Mouse (Mus musculus) urinary bladder, postnatal 25 days (tissue): ENCODE data around the gene Tmco3.
"Not testable (repeated sequence)": the region's sequence is repeated elsewhere in the genome, so short reads cannot be mapped to it uniquely, and the experiment has no call there.

Experiments
- DNase-seq: peaks from one replicate; pipeline ENCODE4 v3.0.0; 2022; ENCODE audit warnings: low spot score

Gene Tmco3

GRCm38 (mm10) chr8:13306309-13306909, 18.4 kb downstream of the Tmco3 start:
- no peak for DNase-seq

- no peak for DNase-seq
Observed at GRCm38 (mm10) chr8:13306916-13307315, 18.9 kb downstream of the Tmco3 start.

GRCm38 (mm10) chr8:13314922-13315321, 26.9 kb downstream of the Tmco3 start:
- DNase-seq = no peak

GRCm38 (mm10) chr8:13316671-13317070, 28.7 kb downstream of the Tmco3 start:
- no peak for DNase-seq

GRCm38 (mm10) chr8:13326598-13326997, 38.6 kb downstream of the Tmco3 start:
- no peak for DNase-seq

- DNase-seq = no peak
Observed at GRCm38 (mm10) chr8:13334671-13335070, 46.7 kb downstream of the Tmco3 start.

- not testable (repeated sequence) for DNase-seq
Observed at GRCm38 (mm10) chr8:13337245-13337644, 49.3 kb downstream of the Tmco3 start.

GRCm38 (mm10) chr8:13337678-13338077, 49.7 kb downstream of the Tmco3 start:
- no peak for DNase-seq

- DNase-seq = peak; percentile 83
Observed at GRCm38 (mm10) chr8:13338255-13338860, 50.4 kb downstream of the Tmco3 start, which contains the start of gene Tfdp1. Tfdp1 (plus strand) TSS chr8:13338751.

GRCm38 (mm10) chr8:13338901-13339645, 51.1 kb downstream of the Tmco3 start:
- peak; percentile 39 for DNase-seq

DNA sequence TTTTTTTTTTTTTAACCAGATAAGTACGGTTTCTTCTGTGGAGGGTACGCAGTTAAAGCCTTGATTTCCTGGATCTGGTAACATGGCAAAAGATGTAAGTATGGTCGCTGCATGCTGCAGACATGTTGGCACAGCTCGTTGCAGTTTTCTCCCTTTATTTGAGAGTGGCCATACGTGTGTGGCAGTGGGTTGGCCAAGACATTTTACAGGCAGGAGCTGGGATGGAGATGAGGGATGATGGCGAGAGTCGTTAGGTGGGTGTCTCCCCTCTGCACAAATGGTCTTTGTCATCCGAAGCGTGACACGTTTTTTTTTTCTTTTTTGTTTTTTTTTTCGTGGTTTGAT, 51.6 kb downstream of the Tmco3 start:
- no peak for DNase-seq

DNA sequence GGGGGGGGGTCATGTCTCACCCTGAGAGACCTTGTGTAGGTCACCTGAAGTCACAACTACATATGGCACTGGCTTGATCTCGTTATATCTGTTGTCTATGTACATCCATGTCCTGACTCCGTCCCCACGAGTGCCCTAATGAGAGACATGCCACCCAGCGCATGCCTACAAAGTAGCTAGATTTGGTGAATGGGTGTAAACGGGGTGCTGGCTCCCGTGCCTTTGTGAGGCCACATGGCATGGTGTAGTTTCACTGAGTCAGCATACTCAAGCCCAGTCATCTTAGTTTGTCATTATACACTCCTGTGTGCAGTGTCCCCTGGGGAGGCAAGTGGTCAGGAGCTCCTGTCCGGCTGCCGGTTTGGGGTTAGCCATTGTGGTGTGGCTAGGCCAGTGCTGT, 52.7 kb downstream of the Tmco3 start:
- no peak for DNase-seq

DNA sequence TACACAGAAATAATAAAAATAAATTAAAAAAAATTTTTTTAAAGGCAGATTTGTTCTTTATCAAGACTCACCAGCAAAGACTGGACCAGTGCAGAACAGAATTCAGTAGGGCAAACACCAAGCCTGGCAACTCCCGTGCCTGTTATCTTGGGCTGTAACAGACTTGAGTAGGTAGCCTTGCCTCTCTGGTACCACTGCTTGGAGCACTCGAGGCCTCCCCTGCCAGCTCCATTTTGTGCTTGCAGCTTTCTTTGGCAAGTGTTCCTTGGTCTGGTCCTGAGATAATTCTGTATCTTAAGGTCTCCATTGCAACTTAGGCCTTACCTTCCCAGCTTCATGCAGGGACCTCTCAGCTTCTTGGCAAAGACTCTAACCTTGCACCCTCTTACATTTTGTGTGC, 54.4 kb downstream of the Tmco3 start:
- no peak for DNase-seq

DNA sequence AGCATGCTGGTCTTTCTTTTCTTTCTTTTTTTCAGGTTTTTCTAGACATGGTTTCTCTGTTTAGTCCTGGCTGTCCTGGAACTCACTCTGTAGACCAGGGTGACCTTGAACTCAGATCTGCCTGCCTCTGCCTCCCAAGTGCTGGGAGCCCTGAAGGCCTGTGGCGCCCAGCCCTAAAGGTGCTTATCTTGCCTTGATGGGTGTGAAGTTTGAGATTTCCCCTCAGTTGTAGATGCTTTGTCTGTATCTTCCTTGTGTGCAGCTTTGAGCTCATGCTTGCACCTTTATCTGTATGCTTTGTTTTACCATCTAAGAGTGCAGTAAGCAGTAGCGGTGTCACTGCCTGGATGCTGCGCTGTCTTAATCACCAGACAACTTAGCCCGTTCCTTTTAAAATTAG, 55.1 kb downstream of the Tmco3 start:
- DNase-seq = no peak

- DNase-seq = no peak
Observed at GRCm38 (mm10) chr8:13350052-13350451, 62.1 kb downstream of the Tmco3 start.

DNA sequence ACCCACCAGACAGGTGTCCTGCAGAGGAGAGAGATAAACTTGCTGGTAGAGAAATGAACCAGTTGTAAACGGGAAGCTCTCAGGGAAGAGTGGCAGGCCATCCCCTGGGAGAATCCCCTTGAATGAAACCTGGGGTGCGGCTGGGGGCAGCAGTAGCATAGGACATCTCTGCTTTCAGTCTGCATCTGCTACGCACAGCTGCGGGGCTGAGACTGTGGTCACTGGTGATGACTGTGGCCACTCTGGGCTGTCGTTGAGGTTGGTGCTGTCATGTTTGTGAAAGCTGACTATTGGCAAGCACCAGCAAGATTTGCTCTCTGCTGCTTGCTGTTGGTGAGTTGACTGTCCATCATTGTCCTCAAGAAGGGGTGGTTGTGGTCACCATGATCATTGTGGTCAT, 63.6 kb downstream of the Tmco3 start:
- no peak for DNase-seq

DNA sequence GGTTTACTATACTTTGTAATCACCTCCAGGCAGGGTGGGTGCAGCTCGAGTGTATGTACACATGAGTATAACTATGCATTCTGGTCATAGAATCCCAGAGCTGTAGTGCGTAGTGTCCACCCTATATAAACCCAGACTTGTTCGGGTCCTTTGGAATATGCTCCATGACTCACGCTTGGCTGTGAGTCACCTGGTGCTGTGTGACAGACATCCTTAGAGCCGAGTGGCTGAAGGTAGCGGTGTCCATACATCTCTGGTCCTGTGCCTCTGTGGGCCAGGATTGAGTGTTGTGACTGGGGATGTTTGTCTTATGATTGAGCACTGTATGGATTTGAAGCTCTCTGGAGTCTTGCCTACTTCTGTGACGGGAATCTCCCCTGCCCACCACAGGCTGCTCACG, 64.6 kb downstream of the Tmco3 start:
- DNase-seq = no peak

DNA sequence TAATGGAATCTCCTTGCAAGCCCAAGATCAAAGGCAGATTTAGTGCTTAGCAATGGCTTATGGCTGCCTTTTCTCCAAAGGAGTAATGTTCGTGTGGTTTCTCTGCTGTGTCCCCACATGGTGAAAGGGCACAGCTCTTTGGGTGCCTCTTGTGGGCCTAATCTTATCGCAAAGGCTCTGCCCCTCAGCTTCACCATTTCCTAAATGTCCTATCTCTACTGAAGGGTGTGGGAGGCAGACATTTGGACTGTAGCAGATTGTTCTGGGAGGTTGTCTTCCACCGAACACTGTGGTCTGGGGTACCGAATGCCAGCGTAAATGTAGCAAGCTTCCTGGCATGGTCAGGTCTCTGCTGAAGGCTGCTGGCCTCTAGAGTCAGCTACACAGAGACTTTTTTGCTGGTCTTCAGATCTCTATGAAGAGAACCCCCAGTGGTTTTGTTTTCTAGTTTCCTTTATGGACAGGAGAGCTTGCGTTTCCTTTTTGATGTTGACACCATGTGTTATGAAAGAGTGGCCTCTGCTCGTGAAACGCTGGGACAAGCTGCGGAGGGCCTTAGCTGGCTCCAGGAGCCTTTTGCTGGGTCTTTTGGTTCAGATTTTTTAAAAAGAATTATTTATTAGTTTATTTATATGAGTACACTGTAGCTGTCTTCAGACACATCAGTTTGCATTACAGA, 65.3 kb downstream of the Tmco3 start:
- DNase-seq = no peak

- DNase-seq = no peak
Observed at GRCm38 (mm10) chr8:13353883-13354282, 65.9 kb downstream of the Tmco3 start.

DNA sequence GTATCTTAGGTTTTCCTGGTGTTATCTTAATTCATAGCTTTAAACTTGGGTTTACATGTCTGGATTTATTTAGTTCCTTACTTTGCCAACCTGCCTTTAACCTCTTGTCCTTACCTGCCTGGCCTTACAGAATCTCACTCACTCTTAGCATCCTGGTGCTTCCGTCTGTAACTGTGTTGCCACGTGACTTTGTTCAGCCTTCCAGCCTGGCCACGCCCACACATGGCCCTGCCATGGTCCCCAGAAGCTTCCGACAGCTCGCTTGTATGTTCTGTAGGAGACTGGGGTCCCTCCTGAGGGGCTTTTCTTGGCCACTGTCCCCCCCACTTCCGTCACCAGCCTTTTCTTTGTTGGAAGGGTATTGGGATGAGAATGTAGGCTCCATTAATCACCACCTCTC, 68.2 kb downstream of the Tmco3 start:
- DNase-seq = no peak

DNA sequence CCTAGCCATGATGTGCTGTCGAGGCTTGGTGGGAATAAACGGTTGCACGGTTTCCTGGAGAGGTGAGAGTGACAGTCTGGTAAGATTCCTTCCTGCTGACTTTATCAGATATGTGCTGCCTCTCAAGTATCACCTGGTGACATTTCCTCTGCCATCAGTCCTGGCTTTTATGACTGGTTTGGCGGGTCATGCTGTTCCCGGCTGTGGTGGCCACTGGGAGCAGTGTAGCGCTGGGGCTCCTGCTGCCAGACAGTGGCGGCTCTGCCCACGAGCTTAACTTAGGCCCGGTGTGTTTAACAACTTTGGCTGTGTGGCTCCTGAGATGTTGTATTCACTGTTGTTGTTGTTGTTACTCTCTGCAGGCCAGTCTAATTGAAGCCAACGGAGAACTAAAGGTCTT, 68.7 kb downstream of the Tmco3 start:
- DNase-seq = no peak

DNA sequence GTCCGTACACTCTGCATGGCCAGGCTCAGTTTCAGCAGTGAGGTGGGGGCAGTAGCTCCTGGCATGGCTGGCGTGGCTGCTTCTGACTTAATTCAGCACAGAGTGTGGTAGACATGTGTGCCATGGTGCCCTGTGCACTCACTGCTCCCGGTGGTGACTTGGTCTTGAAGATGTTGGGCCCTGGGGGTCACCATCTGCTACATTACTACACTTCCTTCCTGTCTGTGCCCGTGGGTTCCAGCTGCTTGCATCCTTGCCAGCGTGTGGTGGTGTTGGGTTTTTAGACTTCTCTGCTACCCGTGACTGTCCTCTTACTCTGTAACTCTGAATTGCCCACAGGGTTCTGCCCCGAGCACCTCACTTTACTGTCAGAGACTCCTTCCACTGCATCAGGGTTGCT, 72.2 kb downstream of the Tmco3 start:
- DNase-seq = no peak

DNA sequence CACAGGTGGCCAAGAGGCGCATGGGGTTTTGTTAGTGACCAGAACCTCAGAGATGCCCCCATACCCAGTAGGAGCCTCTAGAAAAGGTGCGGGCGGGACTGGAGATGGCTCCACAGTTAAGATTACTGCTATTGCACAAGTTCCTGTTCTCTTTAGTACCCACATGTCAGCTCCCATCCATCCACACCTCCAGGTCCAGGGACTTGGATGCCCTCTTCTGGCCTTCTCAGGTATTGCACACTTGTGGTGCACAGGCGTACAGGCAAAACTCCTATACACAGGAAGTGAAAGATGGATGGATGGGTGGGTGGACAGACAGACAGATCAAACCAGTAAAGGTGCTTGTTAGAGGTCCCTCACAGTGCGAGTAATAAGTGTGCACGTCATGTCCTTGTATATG, 73.9 kb downstream of the Tmco3 start:
- DNase-seq = no peak
